Mouse (Mus musculus) CD4-positive, CD25-positive, alpha-beta regulatory T cell, adult 2 months (primary cell): ENCODE results near the gene Kif1c.

ENCODE experiments used
- DNase-seq: peaks from one replicate; pipeline ENCODE4 v3.0.0-alpha.2; 2012; ENCODE audit warnings: low read depth, low spot score

Gene Kif1c

DNA sequence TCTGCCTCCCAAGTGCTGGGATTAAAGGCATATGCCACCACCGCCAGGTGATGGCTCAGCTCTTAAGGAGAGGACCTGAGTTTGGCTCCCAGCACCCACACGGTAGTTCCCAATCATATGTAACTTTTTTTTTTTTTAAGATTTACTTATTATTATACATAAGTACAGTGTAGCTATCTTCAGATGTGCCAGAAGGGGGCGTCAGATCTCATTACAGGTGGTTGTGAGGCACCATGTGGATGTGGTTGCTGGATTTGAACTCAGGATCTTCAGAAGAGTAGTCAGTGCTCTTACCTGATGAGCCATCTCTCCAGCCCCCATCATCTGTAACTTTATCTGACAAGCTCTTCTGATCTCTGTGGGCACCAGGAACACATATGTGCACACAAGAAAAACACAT lies 3.0 kb upstream of the Kif1c start:
- DNase-seq, result peak; percentile 68

DNA sequence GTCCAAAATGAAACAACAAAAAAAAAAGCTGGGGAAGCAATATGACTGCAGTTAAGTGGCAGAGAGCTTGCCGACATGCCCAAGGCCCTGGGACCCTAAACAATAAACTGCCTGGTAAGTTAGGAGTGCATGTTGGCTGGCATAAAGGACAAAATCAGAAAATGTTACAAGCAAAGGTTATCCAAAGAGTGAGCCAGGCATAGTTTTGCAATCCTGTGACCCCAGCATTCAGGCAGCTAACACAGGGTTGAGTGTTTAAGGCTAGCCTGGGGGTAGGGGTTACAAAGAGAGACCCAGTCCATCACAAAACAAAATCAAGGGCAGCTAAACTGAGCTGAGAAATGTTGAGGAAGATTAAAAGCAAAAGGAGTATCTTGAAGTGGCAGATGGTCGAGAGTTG lies 1.3 kb upstream of the Kif1c start:
- no peak for DNase-seq

DNA sequence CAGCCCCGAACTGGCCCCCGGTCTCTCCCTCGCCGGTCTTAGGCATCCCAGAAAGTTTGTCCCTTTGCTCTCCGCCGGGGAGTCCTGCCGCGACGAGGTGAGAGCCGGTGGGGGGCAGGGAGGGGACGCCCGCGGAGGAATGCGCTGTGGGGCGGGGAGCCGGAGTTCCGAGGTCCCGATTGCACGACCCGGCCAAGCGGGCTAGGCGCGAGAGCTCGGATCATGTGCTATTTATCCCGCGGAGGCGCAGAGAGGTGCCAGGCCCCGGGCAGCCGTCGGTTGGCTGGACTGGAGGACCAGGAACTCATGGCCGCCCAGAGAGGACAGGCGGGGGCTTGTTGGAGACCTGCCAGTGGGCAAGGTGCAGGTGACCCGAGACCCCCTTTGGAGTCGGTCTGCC lies 265 bp downstream of the Kif1c start:
- DNase-seq, result peak; percentile 70

DNA sequence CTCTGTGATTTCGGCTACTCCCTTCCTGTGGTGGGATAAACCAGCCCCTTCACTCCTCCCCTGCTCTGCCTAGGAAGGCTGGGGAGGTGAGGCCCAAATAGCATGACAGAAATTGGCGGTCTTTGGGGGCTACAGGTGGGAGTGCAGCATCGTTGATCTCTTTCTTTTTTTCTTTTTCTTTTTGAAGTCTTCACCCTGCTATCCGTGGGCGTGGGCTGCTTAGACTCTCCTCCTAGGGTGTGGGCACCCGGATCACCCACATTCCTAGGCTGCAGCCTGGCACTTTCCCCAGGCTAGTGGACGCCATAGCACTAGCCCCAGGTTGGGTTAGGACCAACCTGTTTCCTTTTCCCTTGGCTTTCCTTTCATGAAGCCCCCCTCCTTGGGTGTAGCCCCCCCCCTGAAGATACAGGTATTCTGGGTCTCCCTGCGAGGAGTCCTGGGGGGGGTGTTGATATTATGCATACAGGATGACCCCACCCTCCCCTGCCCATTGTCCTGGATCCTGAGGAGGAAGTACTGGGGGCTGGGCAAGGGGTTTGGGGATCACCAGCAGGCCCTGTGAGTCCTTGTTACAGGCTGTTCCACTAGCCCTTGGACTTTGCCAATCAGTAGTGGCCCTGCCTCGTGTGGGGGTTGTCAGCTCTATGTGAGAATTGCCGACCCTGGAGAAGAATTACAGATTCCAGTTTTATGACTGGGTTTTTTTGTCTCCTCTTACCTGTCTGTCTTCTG lies 1.0 kb downstream of the Kif1c start:
- peak; percentile 13 for DNase-seq

DNA sequence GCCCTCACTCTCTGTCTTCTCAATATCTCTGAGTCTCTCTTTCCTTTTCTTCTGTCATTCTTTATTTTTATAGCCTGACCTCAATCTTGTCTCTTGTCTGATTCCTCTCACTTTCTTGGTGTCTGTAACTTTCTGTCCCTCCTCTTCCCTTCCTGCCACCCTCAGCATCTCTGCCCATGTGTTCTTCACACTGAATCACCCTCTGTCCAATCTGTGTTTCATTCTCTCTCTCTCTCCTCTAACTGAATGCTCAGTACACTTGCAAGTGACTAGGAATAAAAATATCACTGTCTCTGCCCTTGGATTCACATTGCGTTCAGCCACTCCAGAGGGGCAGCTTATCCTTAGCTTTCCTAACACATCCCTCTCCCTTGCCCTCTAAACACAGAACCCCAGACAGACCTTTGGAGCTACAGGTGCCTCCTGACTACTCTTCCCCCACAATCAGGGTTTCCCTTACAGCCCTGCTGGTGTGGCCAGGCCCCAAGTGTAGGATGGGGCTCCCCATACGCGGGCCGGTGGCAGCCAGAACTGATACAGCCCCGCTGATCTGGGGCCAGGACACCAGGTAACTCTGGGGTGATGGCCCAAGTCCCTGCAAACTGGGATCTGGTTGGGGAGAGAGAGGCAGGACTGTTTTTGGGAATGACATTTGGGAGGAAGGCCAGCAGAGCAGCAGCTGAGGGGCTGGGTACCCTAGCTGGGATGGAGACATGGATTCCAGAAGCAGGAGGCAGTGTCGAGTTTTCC lies 1.8 kb downstream of the Kif1c start:
- DNase-seq, result no peak

DNA sequence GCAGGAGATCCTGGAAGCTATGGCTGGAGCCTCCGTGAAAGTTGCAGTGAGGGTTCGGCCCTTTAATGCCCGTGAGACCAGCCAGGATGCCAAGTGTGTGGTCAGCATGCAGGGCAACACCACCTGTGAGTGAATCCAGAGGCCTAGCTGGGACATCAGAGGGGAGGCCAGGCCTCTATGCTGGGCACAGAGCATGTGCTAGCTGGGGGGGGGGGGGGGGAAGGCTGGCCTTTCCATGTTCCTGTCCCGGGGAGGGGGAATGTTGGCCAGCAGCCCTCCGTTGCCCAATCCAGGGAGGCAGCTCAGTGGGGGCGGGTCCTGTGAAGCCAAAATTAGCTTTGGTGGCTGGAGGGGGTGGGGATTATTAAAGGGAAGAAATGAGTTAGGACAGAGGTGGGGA lies 2.4 kb downstream of the Kif1c start:
- DNase-seq, result no peak

DNA sequence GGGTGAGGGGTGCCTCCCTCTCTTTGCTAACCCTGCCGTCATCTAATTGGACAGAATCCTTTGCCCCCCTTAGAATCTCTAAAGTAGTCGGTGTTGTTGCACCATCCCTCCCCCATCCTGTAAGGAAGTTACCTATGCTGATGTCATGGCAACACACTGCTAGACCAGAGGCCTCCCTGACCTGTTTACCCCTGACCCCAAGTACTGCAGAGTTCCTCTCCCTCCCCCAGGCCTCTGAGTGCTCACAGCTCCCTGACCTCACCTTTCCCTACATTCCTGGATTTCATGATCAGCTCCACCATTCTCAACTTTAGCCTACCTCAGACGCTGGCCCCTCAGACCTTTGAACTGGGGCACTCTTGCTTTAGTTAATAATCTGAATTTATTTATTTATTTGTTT lies 5.8 kb downstream of the Kif1c start:
- no peak for DNase-seq

DNA sequence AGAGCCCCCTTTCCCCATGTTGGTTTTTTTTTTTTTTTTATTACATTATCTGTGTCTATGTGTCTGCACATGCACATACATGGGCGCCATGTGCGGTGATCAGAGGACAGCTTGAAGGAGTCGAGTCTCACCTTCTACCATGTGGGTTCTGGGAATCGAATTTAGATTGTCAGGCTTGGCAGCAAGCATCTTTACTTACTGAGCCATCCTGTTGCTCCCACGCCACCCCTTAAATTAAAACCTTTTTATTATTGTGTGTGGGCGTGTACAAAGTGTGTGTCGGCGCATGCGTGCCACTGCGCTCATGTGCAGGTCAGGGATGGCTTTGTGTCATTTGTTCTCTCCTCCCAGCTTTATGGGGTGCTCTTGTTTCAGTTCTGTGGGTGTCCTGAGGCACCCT lies 10.7 kb downstream of the Kif1c start:
- no peak for DNase-seq

DNA sequence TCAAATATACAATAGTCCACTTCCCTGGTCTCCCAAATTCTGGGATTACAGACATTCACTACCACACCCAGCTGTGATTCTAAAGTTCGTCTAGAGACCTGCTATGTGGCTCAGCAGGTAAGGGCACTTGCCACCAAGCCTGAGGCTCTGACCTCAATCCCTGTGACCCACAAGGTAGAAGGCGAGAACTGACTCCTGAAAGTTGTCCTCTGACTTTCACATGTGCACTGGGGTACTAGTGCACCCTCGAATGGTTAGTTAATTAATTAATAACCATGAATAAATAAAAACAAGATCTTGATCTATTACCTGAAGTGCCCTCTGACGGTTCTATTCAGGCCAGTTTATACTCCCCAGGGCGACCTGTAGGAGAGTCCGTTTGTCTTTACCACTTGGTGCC lies 12.9 kb downstream of the Kif1c start:
- DNase-seq, result no peak

DNA sequence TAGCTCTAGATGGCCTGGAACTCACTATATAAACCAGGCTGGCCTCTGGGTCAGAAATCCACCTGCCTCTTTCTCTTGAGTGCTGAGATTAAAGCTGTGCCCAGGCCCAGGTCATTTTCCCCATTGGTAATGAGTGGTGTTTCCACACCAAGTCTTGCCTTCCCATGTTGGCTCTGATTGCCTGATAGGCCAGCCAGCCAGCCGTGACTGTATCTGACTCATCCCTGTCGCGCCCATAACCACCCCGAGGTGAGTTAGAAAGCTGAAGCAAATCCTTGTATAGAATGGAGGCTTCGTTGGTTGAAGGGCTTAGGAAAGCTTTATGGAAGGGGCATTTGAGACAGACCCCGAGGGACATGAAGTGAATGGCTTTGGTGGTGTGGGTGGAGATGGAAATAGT lies 15.5 kb downstream of the Kif1c start:
- DNase-seq, result no peak

DNA sequence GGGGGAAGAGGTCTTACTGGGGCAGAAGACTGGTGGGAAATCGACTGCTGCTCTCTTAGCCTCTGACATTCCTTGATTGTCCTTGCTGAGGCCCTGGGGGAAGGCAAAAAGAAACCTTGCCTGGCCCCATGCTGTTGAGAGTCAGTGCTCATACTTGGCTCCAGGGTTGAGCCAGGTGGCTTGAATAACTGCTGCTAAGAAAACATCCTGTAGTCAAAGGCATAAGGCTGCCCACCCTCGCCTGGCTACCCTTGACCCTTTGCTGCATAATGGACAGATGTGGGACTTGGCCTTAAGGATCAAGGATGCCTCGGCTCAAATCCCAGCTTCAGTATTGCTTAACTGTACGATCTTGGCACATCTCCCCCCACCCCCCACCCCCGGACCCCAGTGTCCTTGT lies 18.1 kb downstream of the Kif1c start:
- DNase-seq, result no peak

DNA sequence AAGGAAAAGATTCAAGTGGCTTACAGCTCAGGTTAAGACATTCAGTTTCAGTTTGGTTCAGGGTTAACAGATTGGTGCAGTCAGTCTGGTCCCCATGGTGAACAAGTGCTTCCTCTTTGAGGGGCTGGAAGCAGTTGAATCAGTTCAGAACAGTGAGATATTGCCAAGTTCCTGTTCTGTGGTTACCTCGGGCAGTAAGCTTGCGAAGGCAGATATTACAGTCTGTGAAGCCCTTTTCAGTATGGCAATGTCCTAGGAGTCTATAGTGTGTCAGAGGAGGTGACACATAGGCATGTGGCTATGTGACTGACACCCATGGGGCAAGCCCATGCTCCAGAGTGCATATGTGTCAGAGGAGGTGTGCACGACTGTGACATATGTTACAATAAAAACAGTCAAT lies 20.2 kb downstream of the Kif1c start:
- DNase-seq, result no peak

DNA sequence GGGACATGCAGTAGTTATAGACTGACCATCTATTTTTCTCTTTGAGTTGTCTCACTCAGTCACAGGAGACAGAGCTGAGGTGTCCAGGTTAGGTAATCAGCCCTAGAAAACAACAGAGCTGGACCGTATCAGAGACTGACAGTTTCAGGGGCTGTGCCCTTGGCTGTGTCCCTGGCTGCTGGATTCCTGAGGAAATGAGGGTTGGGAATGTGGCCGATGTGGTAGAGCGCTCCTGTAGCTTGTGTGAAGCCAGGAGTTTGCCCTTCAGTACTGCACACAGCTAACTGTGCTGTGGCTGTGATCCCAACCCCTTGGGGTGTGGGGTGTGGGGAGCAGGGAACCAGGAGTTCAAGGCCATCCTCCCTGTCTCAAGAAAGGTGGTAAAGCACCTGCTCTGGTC lies 20.7 kb downstream of the Kif1c start:
- DNase-seq, result no peak

DNA sequence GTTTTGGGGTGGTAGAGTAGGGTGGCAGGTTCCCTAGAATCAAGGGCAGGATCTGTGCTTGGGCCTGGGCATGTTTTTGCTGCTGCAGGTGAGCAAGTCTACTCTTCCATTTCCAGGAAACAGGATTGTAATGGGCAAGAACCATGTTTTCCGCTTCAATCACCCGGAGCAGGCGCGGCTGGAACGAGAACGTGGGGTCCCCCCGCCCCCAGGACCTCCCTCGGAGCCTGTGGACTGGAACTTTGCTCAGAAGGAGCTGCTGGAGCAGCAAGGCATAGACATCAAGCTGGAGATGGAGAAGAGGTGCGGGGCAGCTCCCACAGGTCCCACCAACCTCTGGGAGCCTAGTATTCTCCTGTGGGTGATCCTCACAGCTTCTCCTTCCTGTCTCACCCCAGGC lies 24.4 kb downstream of the Kif1c start:
- DNase-seq, result no peak

DNA sequence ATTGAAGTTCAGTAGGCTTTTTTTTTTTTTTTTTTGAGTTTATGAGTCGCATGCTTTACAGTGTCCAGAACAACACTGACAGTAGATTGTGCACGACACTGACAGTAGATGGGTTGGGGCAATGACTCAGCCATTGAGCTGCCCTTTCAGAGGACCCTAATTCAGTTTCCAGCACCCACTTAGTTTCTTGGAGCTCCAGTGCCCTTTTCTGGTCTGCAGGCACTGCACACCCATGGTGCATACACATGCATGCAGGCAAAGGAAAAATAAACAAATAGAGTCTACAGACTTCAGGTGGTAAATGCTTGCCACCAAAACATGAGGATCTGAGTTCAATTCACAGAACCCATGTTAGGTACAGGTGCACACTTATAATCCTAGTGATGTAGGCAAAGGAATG lies 26.2 kb downstream of the Kif1c start:
- DNase-seq, result no peak

DNA sequence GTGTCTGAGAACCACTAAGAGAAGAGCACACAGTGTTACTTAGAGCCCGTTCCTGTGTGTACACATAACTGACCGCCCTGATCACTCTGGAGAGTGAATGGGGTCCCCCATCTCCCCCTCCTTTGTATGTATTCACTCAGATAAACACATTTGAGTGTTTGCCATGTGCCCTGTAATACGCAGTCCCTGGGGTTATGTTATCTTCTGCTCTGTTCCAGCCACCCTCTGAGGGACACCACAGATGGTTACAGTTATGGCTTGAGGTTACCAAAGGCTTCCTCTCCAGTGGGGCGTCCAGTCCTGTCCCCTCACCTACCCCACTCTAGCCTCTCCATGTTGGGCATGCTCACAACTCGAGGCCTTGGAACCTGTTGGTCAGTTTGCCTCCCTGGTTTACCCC lies 27.0 kb downstream of the Kif1c start:
- no peak for DNase-seq

DNA sequence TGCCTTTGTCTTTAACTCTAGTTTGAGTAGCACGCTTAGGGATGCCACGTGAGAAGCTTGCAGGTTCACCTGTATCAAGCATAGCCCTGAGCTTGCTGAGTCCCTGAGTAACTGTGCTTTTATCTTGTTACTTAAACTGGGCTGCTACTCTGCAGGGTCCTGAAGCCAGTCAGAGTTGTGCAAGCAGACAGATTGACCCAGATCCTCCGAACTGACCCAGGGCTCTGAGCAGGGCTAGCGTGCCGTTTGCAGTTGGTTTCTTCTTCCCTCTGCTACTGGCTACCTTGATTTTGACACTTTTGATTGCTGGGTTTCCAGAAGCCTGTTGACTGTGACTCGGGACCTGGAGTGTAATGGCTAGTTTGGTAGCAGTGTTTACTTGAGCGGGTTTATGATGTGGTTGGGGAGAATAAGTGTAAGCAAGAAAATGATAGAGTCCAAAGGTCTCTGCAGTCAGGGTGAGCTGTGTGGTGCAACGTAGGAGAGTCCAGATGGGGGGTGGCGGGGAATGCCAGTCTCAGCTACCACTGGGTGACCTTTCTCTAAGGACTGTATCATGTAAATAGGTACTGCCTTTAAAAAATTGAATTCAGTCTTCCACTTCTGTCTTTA lies 30.2 kb downstream of the Kif1c start:
- DNase-seq, result no peak

DNA sequence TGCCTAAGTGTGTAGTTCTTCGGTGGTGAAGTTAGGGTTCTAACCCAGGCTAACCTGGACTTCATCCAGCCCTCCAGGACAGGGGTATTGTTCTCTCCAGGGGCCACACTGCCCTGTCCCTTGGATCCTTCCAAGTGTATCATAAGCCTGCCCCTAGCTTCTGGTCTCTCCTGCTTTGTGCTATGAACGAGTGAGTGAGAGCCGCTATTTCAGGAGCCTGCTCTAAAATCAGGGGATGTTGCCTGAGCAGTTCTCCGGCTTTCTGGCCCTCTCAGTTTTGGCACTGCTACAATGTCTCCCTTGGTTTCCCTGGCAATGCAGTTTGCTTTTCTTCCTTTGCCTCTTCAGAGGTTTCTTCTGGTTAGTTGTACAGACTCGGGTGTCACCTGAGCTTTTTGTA lies 30.8 kb downstream of the Kif1c start:
- DNase-seq, result no peak

DNA sequence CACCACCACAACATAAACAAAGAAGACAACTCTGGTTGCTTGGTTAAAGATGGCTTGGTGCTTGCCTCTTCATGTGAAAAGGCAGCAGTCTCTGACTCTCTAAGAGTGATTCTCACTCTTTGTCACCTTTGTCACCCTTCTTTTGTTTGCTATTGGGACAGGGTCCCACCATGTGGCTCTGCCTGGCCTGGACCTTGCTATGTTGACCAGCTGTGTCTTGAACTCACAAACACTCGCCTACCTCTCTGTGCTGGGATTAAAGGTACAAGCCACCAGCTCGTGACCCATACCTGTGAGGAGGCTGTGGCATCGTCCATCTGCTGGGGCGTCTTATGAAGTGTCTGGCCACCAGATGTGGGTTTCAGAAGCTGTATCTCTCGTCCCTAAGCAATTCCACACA lies 32.9 kb downstream of the Kif1c start:
- DNase-seq, result no peak

DNA sequence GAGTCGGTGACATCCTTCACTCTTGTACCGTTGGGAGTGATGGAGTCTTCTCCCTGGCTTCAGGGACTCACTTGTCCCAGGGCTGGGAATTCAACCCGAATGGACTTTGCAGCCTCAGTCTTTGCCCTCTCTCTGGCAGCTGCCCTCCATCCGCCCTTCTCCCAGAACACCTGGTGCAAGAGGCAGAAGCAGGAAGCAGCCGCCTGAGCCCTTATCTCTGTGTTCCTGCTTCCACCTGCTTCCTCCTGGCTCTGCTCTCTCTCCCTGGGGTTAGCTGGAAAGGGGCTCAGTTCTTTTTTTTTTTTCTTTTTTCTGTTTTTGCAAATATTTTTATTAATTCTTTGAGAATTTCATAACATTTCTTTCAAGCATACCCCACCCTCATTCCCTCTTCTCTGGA lies 37.4 kb downstream of the Kif1c start:
- DNase-seq, result no peak

DNA sequence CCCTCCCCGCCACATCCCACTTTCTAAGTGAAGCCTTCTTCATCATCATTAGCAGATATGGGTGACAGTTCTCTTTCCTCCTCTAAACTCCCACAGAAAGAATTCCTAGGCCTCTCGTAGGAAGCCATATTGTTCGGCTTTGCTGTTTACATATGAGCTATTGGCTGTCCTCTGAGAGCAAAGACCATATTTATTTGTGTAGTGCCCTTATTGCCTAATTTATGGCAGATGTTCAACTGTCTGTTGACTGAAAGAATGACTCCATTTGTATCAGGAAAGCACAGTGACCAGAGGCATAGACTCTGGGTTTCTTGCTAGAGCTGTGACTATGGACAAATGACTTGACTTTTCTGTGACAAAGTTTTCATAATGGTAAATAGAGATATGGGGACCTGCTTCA lies 41.3 kb downstream of the Kif1c start:
- DNase-seq, result no peak

DNA sequence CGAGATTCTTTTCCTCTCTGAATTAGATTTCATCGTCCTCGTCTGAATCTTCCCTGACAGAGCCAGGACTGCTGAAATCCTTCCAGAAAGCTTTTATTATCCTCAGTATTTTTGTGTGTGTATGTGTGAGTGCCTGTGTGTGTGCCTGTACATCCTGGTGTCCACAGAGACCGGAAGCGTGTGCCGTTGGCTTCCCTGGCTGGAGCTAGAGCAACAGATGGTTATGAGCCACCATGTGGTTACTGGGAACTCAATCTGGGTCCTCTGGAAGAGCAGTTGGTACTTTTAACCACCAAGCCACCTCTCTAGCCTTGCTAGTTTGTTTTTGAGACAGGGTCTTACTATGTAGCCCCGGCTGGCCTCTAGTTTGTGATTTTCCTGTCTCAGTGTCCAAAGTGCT lies 41.8 kb downstream of the Kif1c start:
- no peak for DNase-seq
